Mouse (Mus musculus) neural tube, embryonic 14.5 days (tissue): ENCODE data around the gene Gtf2i. TPM values are rescaled to one million over a fixed set of nuclear protein-coding genes. Genes with fewer than 3 reads are reported as not detected.

Experiments used
- ATAC-seq: fragments of 200-750 bp; cut with Nextera tagmentation; 2 replicates; pipeline ENCODE4 v1.8.0; 2017; ENCODE audit warnings: low read depth, mild to moderate bottlenecking, moderate TSS enrichment, moderate library complexity
- H3K27ac ChIP-seq: fragments of 300-500 bp; sonication (generic); 2 replicates; pipeline ENCODE4 v1.5.1; 2014; ENCODE audit warnings: low read depth, mild to moderate bottlenecking, control low read depth, low read length, moderate library complexity, mixed read lengths
- H3K27me3 ChIP-seq: fragments of 300-500 bp; sonication (generic); 2 replicates; pipeline ENCODE4 v1.6.1; 2014; ENCODE audit warnings: low read length; ENCODE audit not compliant: control insufficient read depth, insufficient read depth
- H3K36me3 ChIP-seq: fragments of 300-500 bp; sonication (generic); 2 replicates; pipeline ENCODE4 v1.6.1; 2014; ENCODE audit warnings: low read length, mixed read lengths; ENCODE audit not compliant: control insufficient read depth, insufficient read depth
- H3K4me1 ChIP-seq: fragments of 300-500 bp; sonication (generic); 2 replicates; pipeline ENCODE4 v1.6.1; 2014; ENCODE audit warnings: low read length; ENCODE audit not compliant: control insufficient read depth, insufficient read depth
- H3K4me2 ChIP-seq: fragments of 300-500 bp; sonication (generic); 2 replicates; pipeline ENCODE4 v1.6.1; 2014; ENCODE audit warnings: mild to moderate bottlenecking, low read depth, low read length, control low read depth
- H3K4me3 ChIP-seq: fragments of 300-500 bp; sonication (generic); 2 replicates; pipeline ENCODE4 v1.5.1; 2014; ENCODE audit warnings: low read depth, low read length, control low read depth, mixed read lengths
- H3K9ac ChIP-seq: fragments of 300-500 bp; sonication (generic); replicated peaks from 2 replicates; pipeline ENCODE4 v1.6.1; 2014; ENCODE audit warnings: low read depth, mild to moderate bottlenecking, control low read depth, low read length, mixed read lengths
- H3K9me3 ChIP-seq: fragments of 300-500 bp; sonication (generic); 2 replicates; pipeline ENCODE4 v1.6.1; 2016; ENCODE audit warnings: low read length; ENCODE audit not compliant: control insufficient read depth
- WGBS: fragments of 180-500 bp; shearing (Covaris S2); extraction: QIAGEN DNeasy Blood & Tissue Kit; methylation state at CpG from one replicate; pipeline ENCODE4 v1.1.7; 2014; 5-methylcytosine and 5-hydroxymethylcytosine counted together
- polyA plus RNA-seq: library from polyadenylated mRNA; unstranded; fragments of >200 nt; fragmentation: Nextera tagmentation; extraction: Ambion mirVana; gene quantifications from 2 replicates; pipeline ENCODE4 v1.2.1, GENCODE M21; 2014

Gene Gtf2i
- polyA plus RNA-seq, 1 experiment from 2014 or later, result 111 TPM

DNA sequence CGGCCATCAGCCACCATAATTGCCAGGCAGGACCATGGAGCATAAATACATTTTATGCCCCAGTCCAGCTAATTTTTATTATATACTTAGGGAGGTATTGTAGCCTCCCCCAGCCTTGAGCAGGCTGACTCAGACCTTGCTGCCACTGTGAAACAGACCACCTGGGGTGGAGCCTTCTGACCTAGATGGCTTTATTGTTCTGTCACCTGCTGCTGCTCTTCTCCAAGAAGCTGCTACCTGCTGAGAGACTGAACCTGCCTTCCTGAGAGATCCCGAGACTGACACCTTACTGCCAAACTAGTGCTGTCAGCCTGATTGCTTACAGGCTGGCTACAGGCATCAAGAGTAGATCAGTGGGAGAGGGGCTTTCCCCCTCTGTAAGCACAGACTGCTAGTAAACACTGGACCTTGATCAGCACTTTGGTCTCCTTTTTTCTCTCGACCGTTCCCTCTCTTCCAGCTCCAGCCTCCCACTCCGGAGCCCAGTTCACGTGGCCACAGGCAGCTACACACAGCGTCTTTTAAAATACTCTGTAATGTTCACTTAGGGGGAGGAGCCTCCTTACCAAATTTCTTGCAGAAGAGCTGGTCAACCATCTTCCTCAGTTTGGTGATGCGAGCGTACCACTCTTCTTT is 54.4 kb downstream of the Gtf2i start:
- Histone ChIP-seq H3K4me1 (no peaks in the 10 kb centered on the region), H3K27me3 (no peaks in the 10 kb centered on the region), H3K9ac (no peak overlapping the region), H3K27ac (no peak overlapping the region), H3K9me3 (no peaks in the 10 kb centered on the region), H3K4me3 (no peak overlapping the region), H3K4me2 (no peak overlapping the region), H3K36me3 (peaks cover 90% of the 10 kb centered on the region)
- WGBS, result 87% methylated on average over 9 of the region's 9 CpGs
- ATAC-seq, result no peak

DNA sequence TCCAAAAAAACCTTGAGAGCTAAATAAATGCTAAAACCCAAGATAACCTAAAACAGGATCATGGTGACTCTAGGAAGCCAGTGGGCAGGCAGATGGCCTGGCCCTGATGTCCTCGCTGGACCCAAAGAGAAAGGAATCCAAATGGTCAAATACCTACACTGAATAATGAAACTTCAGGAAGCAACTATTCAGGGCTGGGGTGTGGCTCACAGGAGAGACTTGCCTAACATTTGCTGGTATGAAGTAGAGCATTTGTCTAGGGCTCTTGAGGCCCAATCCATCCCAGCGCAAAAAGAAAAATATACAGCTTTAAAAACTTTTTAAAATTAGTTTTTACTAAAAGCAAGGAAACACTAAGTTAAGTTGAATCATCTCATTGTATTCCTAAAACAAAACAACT is 55.6 kb downstream of the Gtf2i start:
- Histone ChIP-seq H3K27ac (no peak overlapping the region), H3K4me1 (no peaks in the 10 kb centered on the region), H3K36me3 (peaks cover 89% of the 10 kb centered on the region), H3K9me3 (no peaks in the 10 kb centered on the region), H3K4me3 (no peak overlapping the region), H3K27me3 (no peaks in the 10 kb centered on the region), H3K9ac (no peak overlapping the region), H3K4me2 (no peak overlapping the region)
- 94% methylated on average over 2 of the region's 2 CpGs for WGBS
- ATAC-seq, result no peak

DNA sequence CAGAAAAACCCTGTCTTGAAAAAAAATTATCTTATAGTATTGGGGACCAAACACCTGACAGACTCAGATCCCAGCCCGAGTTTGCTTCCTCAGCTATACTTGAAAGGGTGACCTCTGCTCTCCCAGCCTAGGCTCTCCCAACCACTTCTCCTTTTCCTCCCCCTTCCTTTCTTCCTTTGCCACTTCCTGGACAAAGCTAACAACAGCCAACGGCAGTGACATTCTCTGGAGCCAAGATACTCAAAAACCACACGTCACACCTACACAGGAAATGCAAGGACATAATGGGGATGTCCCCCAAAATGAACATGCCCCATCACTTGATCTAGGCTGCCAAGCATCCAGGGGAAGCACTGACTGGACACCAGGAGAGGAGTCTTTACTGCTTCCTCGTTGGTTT is 56.2 kb downstream of the Gtf2i start:
- ATAC-seq, result no peak
- Histone ChIP-seq H3K27ac (no peak overlapping the region), H3K4me2 (no peak overlapping the region), H3K9ac (no peak overlapping the region), H3K9me3 (no peaks in the 10 kb centered on the region), H3K4me3 (no peak overlapping the region), H3K4me1 (no peaks in the 10 kb centered on the region), H3K27me3 (no peaks in the 10 kb centered on the region), H3K36me3 (peaks cover 89% of the 10 kb centered on the region)
- WGBS, result 92% methylated on average over 4 of the region's 4 CpGs

DNA sequence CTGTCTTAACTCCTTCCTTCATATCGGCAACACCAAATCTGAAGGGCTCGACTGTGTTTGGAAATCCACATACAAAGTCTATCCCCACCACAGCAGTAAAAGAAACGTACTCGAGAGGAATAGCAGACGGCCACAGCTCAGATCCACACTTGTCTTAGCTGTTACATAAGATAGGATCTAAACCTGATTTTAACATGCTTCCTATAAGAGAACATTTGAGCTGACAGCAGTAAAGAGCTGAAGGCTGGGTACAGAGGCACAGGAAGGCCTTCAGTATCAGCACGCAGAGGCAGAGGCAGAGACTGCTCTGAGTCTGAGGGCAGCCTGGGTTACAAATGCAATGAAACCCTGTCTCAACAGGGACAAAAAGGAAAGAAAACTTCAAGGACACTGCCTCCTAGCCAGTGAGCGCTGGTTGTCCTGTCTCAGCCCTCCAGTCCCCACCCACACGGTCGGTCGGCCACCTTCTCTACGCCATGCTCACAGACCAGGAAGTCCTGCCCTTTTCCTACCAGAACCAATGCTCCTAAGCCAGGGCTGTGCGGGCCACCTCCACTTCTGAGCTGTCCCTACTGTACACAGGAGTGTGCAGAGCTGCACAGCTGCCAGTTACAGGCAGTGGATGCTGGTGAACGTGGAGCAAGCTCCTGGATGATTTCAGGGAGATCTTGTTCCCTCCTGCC is 57.1 kb downstream of the Gtf2i start:
- WGBS, result 95% methylated on average over 13 of the region's 13 CpGs
- Histone ChIP-seq H3K9me3 (no peaks in the 10 kb centered on the region), H3K4me3 (no peak overlapping the region), H3K27me3 (no peaks in the 10 kb centered on the region), H3K27ac (no peak overlapping the region), H3K4me1 (no peaks in the 10 kb centered on the region), H3K36me3 (peaks cover 88% of the 10 kb centered on the region), H3K9ac (no peak overlapping the region), H3K4me2 (no peak overlapping the region)
- ATAC-seq, result no peak

DNA sequence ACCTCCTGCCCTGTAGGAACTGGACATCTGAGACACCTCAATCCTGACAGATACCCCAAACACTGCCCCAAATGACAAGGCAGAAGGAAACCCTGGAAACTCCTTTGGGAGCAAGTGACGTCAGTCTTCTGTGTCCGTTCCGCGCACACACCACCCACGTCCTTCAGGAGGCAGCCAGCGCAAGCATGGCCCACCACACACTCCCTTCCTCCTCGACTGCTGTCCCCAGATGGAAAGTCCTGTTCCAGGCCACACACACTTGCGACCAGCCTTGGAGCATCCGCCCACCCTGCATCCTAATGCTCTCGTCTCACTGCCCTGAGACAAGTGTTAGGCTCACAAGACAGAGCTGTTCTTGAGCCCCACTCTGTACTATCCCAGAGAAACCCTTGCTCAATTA is 59.3 kb downstream of the Gtf2i start:
- Histone ChIP-seq H3K4me1 (no peaks in the 10 kb centered on the region), H3K36me3 (peaks cover 89% of the 10 kb centered on the region), H3K27me3 (no peaks in the 10 kb centered on the region), H3K4me3 (no peak overlapping the region), H3K4me2 (no peak overlapping the region), H3K27ac (no peak overlapping the region), H3K9ac (no peak overlapping the region), H3K9me3 (no peaks in the 10 kb centered on the region)
- WGBS, result 94% methylated on average over 10 of the region's 10 CpGs
- ATAC-seq, result no peak

DNA sequence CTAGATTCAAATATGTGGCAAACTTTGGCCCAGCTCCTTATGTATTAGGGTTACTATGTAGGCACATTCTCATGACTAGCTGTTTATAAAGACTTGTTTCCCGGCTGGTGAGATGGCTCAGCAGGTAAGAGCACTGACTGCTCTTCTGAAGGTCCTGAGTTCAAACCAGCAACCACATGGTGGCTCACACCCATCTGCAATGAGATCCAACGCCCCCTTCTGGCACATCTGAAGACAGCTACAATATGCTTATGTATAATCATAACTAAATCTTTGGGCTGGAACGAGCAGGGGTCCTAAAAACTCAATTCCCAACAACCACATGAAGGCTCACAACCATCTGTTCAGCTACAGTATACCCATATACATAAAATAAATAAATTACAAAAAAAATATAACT is 60.8 kb downstream of the Gtf2i start:
- H3K27ac ChIP-seq, result no peak overlapping the region
- no peaks in the 10 kb centered on the region for H3K9me3 ChIP-seq
- H3K27me3 ChIP-seq, result no peaks in the 10 kb centered on the region
- no peak overlapping the region for H3K4me3 ChIP-seq
- ATAC-seq, result no peak
- peaks cover 87% of the 10 kb centered on the region for H3K36me3 ChIP-seq
- WGBS, result 83% methylated on average over 3 of the region's 3 CpGs
- H3K4me1 ChIP-seq, result no peaks in the 10 kb centered on the region
- H3K9ac ChIP-seq, result no peak overlapping the region
- no peak overlapping the region for H3K4me2 ChIP-seq

DNA sequence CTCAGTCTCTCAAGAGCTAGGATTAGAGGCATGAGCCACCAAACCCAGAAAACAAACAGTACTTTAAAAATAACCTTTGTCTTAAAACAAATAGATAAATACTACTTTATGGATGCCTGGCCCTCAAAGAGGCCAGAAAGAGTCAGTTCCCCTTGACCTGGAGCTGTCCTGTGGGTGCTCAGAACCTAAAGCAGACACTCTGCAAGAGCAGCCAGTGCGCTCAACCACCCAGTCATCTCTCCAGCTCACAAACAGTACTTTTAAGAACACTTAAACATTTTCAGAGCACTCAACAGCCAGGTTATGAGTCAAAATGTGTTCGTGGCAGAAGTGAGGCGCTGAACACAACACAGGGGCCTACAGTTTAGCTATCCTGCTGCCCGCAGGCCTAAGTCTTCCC is 63.5 kb downstream of the Gtf2i start:
- H3K4me2 ChIP-seq, result no peak overlapping the region
- 100% methylated on average over 4 of the region's 4 CpGs for WGBS
- H3K4me3 ChIP-seq, result no peak overlapping the region
- H3K9me3 ChIP-seq, result no peaks in the 10 kb centered on the region
- no peaks in the 10 kb centered on the region for H3K27me3 ChIP-seq
- H3K27ac ChIP-seq, result no peak overlapping the region
- H3K9ac ChIP-seq, result no peak overlapping the region
- no peaks in the 10 kb centered on the region for H3K4me1 ChIP-seq
- H3K36me3 ChIP-seq, result peaks cover 93% of the 10 kb centered on the region
- ATAC-seq, result no peak

DNA sequence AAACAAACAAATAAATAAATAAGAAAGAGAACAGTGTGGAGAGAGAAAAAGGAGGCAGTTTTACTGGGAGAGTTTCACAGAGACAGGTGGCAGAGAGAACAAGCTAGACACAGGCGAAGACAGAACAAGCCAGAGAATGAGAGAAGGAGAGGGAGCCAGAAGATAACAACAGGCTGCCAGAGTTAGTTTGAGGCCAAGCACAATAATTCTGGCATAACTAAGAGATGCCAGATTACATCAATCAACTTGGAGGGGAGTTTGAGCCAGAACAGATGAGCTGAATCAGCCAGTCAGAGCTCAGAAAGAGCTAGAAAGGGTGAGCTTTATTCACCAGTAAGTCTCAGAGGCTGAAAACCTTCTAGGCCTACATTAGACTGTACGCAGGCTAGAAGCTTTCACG is 64.0 kb downstream of the Gtf2i start:
- Histone ChIP-seq H3K27me3 (no peaks in the 10 kb centered on the region), H3K4me3 (no peak overlapping the region), H3K9ac (no peak overlapping the region), H3K36me3 (peaks cover 91% of the 10 kb centered on the region), H3K4me2 (no peak overlapping the region), H3K27ac (no peak overlapping the region), H3K4me1 (no peaks in the 10 kb centered on the region), H3K9me3 (no peaks in the 10 kb centered on the region)
- no peak for ATAC-seq
- 96% methylated on average over 3 of the region's 3 CpGs for WGBS

DNA sequence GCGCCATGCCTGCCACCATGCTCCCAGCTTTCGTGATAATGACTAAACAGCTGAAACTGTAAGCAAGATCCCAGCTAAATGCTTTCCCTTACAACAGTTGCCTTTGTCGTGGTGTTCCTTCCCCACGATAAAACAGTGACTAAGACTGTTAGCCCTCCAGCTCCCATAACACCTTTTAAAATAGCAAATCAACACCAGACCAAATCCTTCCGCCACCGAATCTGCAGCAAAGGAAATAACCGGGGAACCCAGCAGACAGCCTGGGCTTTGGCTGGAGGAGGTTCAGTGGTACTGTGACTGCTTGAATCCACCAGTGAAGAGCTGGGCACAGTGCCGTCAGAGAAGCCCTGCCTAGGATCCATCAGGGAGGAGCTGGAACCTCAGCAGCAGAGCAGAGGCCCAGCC is 65.3 kb downstream of the Gtf2i start:
- no peak for ATAC-seq
- Histone ChIP-seq H3K27me3 (no peaks in the 10 kb centered on the region), H3K9ac (no peak overlapping the region), H3K27ac (no peak overlapping the region), H3K36me3 (peaks cover 91% of the 10 kb centered on the region), H3K4me1 (no peaks in the 10 kb centered on the region), H3K4me3 (no peak overlapping the region), H3K4me2 (no peak overlapping the region), H3K9me3 (no peaks in the 10 kb centered on the region)
- 93% methylated on average over 8 of the region's 8 CpGs for WGBS
